Mouse (Mus musculus) stomach, postnatal 0 days (tissue): Measurements from ENCODE around the gene Zic3. TPM values are rescaled to one million over a fixed set of nuclear protein-coding genes. Genes with fewer than 3 reads are reported as not detected.
A peak's percentile ranks its signal among the peaks of the same experiment; 100 is the strongest.

Source experiments
- ATAC-seq: fragments of 200-750 bp; cut with Nextera tagmentation; 2 replicates; pipeline ENCODE4 v1.8.0; 2017; ENCODE audit not compliant: low FRiP score, low TSS enrichment
- DNase-seq: peaks from one replicate; pipeline ENCODE4 v3.0.0-alpha.2; 2016; ENCODE audit warnings: low spot score
- H3K27ac ChIP-seq: fragments of 300-500 bp; sonication (generic); replicated peaks from 2 replicates; pipeline ENCODE4 v1.5.1; 2014; ENCODE audit warnings: mild to moderate bottlenecking, control low read depth
- H3K27me3 ChIP-seq: fragments of 300-500 bp; sonication (generic); 2 replicates; pipeline ENCODE4 v1.6.1; 2014; ENCODE audit warnings: low read length; ENCODE audit not compliant: control insufficient read depth, insufficient read depth
- H3K36me3 ChIP-seq: fragments of 300-500 bp; sonication (generic); 2 replicates; pipeline ENCODE4 v1.6.1; 2014; ENCODE audit warnings: low read length, mixed read lengths; ENCODE audit not compliant: control insufficient read depth, insufficient read depth
- H3K4me1 ChIP-seq: fragments of 300-500 bp; sonication (generic); replicated peaks from 2 replicates; pipeline ENCODE4 v1.6.1; 2014; ENCODE audit warnings: antibody characterized with exemption; ENCODE audit not compliant: control insufficient read depth, insufficient read depth
- H3K4me2 ChIP-seq: fragments of 300-500 bp; sonication (generic); replicated peaks from 2 replicates; pipeline ENCODE4 v1.6.1; 2014; ENCODE audit warnings: low read depth, mild to moderate bottlenecking, control low read depth, moderate library complexity
- H3K4me3 ChIP-seq: fragments of 300-500 bp; sonication (generic); 2 replicates; pipeline ENCODE4 v1.5.1; 2014; ENCODE audit warnings: low read depth, low read length, control low read depth
- H3K9ac ChIP-seq: fragments of 300-500 bp; sonication (generic); 2 replicates; pipeline ENCODE4 v1.6.1; 2014; ENCODE audit warnings: mild to moderate bottlenecking, low read length, control low read depth, mixed read lengths
- H3K9me3 ChIP-seq: fragments of 300-500 bp; sonication (generic); 2 replicates; pipeline ENCODE4 v1.6.1; 2016; ENCODE audit warnings: low read length; ENCODE audit not compliant: control insufficient read depth
- CTCF ChIP-seq: IDR thresholded peaks from 2 replicates; pipeline ENCODE4 v1.5.1; 2016; ENCODE audit warnings: antibody characterized with exemption, low read depth, mild to moderate bottlenecking, moderate library complexity
- EP300 ChIP-seq: optimal IDR thresholded peaks from 2 replicates; pipeline ENCODE3; 2016; ENCODE audit warnings: antibody characterized with exemption
- WGBS: fragments of 180-500 bp; shearing (Covaris S2); extraction: QIAGEN DNeasy Blood & Tissue Kit; methylation state at CpG from one replicate; pipeline ENCODE4 v1.1.7; 2014; 5-methylcytosine and 5-hydroxymethylcytosine counted together
- polyA plus RNA-seq: library from polyadenylated mRNA; unstranded; fragments of >200 nt; fragmentation: Nextera tagmentation; extraction: Ambion mirVana; gene quantifications from 2 replicates; pipeline ENCODE4 v1.2.1, GENCODE M21; 2015

Gene Zic3
- polyA plus RNA-seq, 1 experiment from 2014 or later: not detected

- ATAC-seq: peak; percentile 63; the same call in 1 of the 2 replicates
- DNase-seq: peak; percentile 51
- Histone ChIP-seq H3K4me3 (peak overlapping the region; percentile 32), H3K9me3 (no peaks in the 10 kb centered on the region), H3K9ac (no peak overlapping the region), H3K4me1 (no peaks in the 10 kb centered on the region), H3K4me2 (peak overlapping the region; percentile 44), H3K36me3 (no peaks in the 10 kb centered on the region), H3K27me3 (no peaks in the 10 kb centered on the region), H3K27ac (no peak overlapping the region)
- TF ChIP-seq CTCF: no peak
- no peak for TF ChIP-seq EP300
- 20% methylated on average over 48 of the region's 48 CpGs for WGBS
Measured at GRCm38 (mm10) chrX:58030100-58030834, 7.8 kb downstream of the Zic3 start.

- 23% methylated on average over 53 of the region's 56 CpGs for WGBS
- Histone ChIP-seq H3K27me3 (no peaks in the 10 kb centered on the region), H3K4me1 (no peaks in the 10 kb centered on the region), H3K4me3 (peak overlapping the region; percentile 32), H3K4me2 (peak overlapping the region; percentile 44), H3K9me3 (no peaks in the 10 kb centered on the region), H3K36me3 (no peaks in the 10 kb centered on the region), H3K9ac (no peak overlapping the region), H3K27ac (no peak overlapping the region)
- TF ChIP-seq EP300 (no peak), CTCF (no peak)
- DNase-seq (no peak), ATAC-seq (no peak)
Measured at GRCm38 (mm10) chrX:58030835-58031670, 8.6 kb downstream of the Zic3 start.

- no peak overlapping the region for H3K9ac ChIP-seq
- WGBS: 16% methylated on average over 56 of the region's 56 CpGs
- DNase-seq (no peak), ATAC-seq (no peak)
- H3K4me2 ChIP-seq: peak overlapping the region; percentile 38
- H3K4me1 ChIP-seq: no peaks in the 10 kb centered on the region
- no peaks in the 10 kb centered on the region for H3K27me3 ChIP-seq
- peak overlapping the region; percentile 32 for H3K4me3 ChIP-seq
- H3K9me3 ChIP-seq: no peaks in the 10 kb centered on the region
- H3K36me3 ChIP-seq: no peaks in the 10 kb centered on the region
- no peak overlapping the region for H3K27ac ChIP-seq
- no peak for TF ChIP-seq CTCF
- TF ChIP-seq EP300: no peak
Measured at GRCm38 (mm10) chrX:58031671-58032605, 9.4 kb downstream of the Zic3 start.

- Histone ChIP-seq H3K9ac (no peak overlapping the region), H3K4me2 (no peak overlapping the region), H3K27ac (no peak overlapping the region), H3K4me1 (no peaks in the 10 kb centered on the region), H3K9me3 (no peaks in the 10 kb centered on the region), H3K36me3 (no peaks in the 10 kb centered on the region), H3K4me3 (no peak overlapping the region), H3K27me3 (no peaks in the 10 kb centered on the region)
- no peak for ATAC-seq
- TF ChIP-seq EP300: no peak
- no peak for TF ChIP-seq CTCF
- DNase-seq: no peak
- WGBS: 15% methylated on average over 7 of the region's 7 CpGs
Measured at GRCm38 (mm10) chrX:58032622-58033021, 10.1 kb downstream of the Zic3 start.

GRCm38 (mm10) chrX:58033521-58033920, 11.0 kb downstream of the Zic3 start:
- Histone ChIP-seq H3K4me1 (no peaks in the 10 kb centered on the region), H3K27me3 (no peaks in the 10 kb centered on the region), H3K27ac (no peak overlapping the region), H3K36me3 (no peaks in the 10 kb centered on the region), H3K9ac (no peak overlapping the region), H3K9me3 (no peaks in the 10 kb centered on the region), H3K4me3 (no peak overlapping the region), H3K4me2 (no peak overlapping the region)
- 15% methylated on average over 22 of the region's 22 CpGs for WGBS
- no peak for DNase-seq
- TF ChIP-seq CTCF (no peak), EP300 (no peak)
- ATAC-seq: no peak
